Mouse (Mus musculus) hindbrain, embryonic 12.5 days (tissue): Measurements from ENCODE around the gene Hba-a1. TPM values are rescaled to one million over a fixed set of nuclear protein-coding genes. Genes with fewer than 3 reads are reported as not detected.
A peak's percentile ranks its signal among the peaks of the same experiment; 100 is the strongest.
"Not testable (repeated sequence)": the region's sequence is repeated elsewhere in the genome, so short reads cannot be mapped to it uniquely, and the experiment has no call there.

Experiments used
- ATAC-seq: fragments of 200-750 bp; cut with Nextera tagmentation; 2 replicates; pipeline ENCODE4 v1.8.0; 2017; ENCODE audit warnings: moderate TSS enrichment; ENCODE audit not compliant: low FRiP score
- H3K27ac ChIP-seq: fragments of 300-500 bp; sonication (generic); 2 replicates; pipeline ENCODE4 v1.5.1; 2016; ENCODE audit warnings: mild to moderate bottlenecking
- H3K27me3 ChIP-seq: fragments of 300-500 bp; sonication (generic); 2 replicates; pipeline ENCODE4 v1.6.1; 2016; ENCODE audit warnings: mild to moderate bottlenecking
- H3K36me3 ChIP-seq: fragments of 300-500 bp; sonication (generic); 2 replicates; pipeline ENCODE4 v1.6.1; 2016; ENCODE audit warnings: mild to moderate bottlenecking
- H3K4me1 ChIP-seq: fragments of 300-500 bp; sonication (generic); 2 replicates; pipeline ENCODE4 v1.6.1; 2016
- H3K4me2 ChIP-seq: fragments of 300-500 bp; sonication (generic); replicated peaks from 2 replicates; pipeline ENCODE4 v1.6.1; 2016; ENCODE audit warnings: mild to moderate bottlenecking
- H3K4me3 ChIP-seq: fragments of 300-500 bp; sonication (generic); 2 replicates; pipeline ENCODE4 v1.5.1; 2016; ENCODE audit warnings: mild to moderate bottlenecking
- H3K9ac ChIP-seq: fragments of 300-500 bp; sonication (generic); 2 replicates; pipeline ENCODE4 v1.6.1; 2016; ENCODE audit warnings: mild to moderate bottlenecking, moderate library complexity
- H3K9me3 ChIP-seq: fragments of 300-500 bp; sonication (generic); replicated peaks from 2 replicates; pipeline ENCODE4 v1.6.1; 2016; ENCODE audit warnings: mild to moderate bottlenecking
- WGBS: fragments of 180-500 bp; shearing (Covaris S2); methylation state at CpG from one replicate; pipeline ENCODE4 v1.1.7; 2016; 5-methylcytosine and 5-hydroxymethylcytosine counted together
- polyA plus RNA-seq: library from polyadenylated mRNA; unstranded; fragments of >200 nt; fragmentation: Nextera tagmentation; extraction: Ambion mirVana; gene quantifications from 2 replicates; pipeline ENCODE4 v1.2.1, GENCODE M21; 2016

Gene Hba-a1
- polyA plus RNA-seq, 1 experiment from 2014 or later, result 3,718 TPM

DNA sequence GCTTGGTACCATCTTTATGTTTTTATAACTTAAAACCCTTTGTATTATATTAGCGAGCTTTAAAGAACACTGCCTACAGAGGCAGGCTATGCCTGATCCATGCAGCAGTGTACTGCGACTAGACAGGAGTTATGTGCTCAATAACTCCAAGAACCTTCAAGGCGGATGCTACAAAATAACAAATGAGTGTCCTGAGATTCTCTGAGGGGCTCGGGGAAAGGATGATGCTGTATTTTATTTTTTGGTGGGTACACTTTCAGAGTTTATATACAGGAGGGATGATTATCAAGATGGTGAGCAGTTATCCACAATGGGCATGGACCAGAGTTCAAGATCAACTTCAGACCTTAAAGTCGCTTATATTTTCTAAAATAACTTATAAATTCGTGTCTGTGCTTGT, 16.5 kb upstream of the Hba-a1 start:
- peak; percentile 5; the same call in 1 of the 2 replicates for ATAC-seq
- Histone ChIP-seq H3K4me3 (peak overlapping the region; percentile 69), H3K27ac (peak overlapping the region; percentile 97), H3K4me2 (peak overlapping the region; percentile 56), H3K4me1 (peaks cover 15% of the 10 kb centered on the region), H3K36me3 (0 out of 2 replicates have a peak, but pooled peaks cover 4% of the 10 kb centered on the region), H3K27me3 (no peaks in the 10 kb centered on the region), H3K9ac (peak overlapping the region; percentile 87), H3K9me3 (no peaks in the 10 kb centered on the region)
- WGBS, result 31% methylated on average over 6 of the region's 6 CpGs

DNA sequence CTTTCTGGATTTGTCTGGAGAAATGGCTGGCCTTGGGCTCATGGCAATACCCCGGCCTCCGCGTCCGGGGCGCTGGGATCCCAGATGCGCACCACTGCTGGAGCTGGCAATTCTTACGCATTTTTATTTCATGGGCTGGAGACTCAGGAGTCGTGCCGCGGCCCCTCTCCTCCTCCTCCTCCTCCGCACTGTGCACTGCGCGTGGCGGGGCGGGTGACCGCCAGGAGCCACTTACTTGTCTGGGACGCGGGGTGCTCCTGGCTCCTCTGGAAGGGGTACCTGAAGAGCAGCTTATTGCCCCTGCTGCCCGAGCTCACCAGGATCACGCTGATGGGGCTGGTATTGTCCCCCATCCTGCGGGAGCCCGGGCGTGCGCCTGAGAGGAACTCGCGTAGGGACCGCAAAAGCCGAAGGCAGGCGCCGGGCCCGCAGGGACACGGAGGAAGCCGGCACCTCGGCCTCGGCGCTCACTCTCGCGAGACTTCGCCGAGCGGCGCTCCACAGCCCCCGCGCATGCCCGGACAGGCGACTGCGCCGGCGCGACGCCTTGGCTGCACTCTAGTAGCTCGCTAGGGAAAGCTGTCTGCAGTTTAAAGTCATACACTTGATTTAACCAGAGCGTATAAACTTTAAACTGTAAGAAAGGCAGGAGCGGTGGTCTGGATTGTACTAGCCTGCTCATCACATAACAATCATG, 16.0 kb upstream of the Hba-a1 start, which contains the start of gene Nprl3:
Gene Nprl3, minus strand, starts transcription at position 520 of the 697 bp plus-strand sequence.
- peak; percentile 99 for ATAC-seq
- H3K4me3 ChIP-seq, result peak within 1 kb of the TSS; percentile 69
- WGBS, result under 1% methylated on average over 54 of the region's 54 CpGs
- H3K36me3 ChIP-seq, result 0 out of 2 replicates have a peak, but pooled peaks cover 4% of the 10 kb centered on the region
- H3K27me3 ChIP-seq, result no peaks in the 10 kb centered on the region
- H3K9ac ChIP-seq, result peak within 1 kb of the TSS; percentile 87
- H3K9me3 ChIP-seq, result no peaks in the 10 kb centered on the region
- H3K27ac ChIP-seq, result peak within 1 kb of the TSS; percentile 97
- H3K4me1 ChIP-seq, result peaks cover 15% of the 10 kb centered on the region
- H3K4me2 ChIP-seq, result peak within 1 kb of the TSS; percentile 56

DNA sequence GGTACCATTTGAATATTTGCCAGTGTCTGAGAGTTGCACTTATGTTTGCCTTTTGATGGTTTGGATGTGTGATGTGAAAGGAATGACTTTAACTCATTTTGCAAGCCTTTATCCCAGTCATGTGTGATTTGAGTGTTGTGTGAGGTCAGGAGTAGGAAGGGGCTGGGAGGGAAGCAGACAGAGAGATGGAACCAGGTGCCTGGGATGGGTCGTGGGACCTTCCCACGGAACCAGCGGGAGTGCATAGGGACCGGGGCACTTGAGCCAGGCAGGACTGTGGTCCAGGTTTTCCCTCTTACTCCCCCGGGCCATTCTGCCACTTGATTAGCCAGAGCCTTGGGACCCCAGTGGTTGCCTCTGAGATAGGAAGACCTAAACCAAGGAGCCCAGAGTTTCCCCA, 15.3 kb upstream of the Hba-a1 start:
- Histone ChIP-seq H3K9me3 (no peaks in the 10 kb centered on the region), H3K9ac (peak overlapping the region; percentile 87), H3K27ac (peak overlapping the region; percentile 97; the same call in 1 of the 2 replicates), H3K4me1 (peaks cover 15% of the 10 kb centered on the region), H3K4me3 (peak overlapping the region; percentile 69), H3K36me3 (no peaks in the 10 kb centered on the region), H3K27me3 (no peaks in the 10 kb centered on the region), H3K4me2 (peak overlapping the region; percentile 56)
- ATAC-seq, result peak; percentile 42
- WGBS, result 21% methylated on average over 5 of the region's 5 CpGs

DNA sequence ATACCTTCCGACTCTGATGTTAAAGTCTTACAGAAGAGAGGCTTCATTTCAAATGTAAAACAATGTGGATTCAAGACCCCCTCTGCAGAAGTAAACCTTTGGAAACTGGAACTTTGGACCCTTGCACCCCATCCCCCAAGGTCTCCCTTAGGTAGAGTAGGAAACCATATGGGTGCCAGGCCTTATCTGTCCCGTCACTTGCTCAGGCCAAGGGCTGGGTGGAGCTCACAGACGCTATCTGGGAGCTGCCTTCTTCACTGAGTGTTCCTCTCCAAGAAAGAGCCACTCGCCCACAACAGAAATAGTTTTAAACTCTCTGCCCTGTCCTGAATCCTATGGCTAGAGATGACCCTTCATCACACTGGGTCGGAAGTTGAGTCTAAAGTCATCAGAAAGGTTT, 14.4 kb upstream of the Hba-a1 start:
- WGBS, result 82% methylated on average over 5 of the region's 5 CpGs
- H3K27me3 ChIP-seq, result no peaks in the 10 kb centered on the region
- no peak overlapping the region for H3K27ac ChIP-seq
- no peak overlapping the region for H3K9ac ChIP-seq
- H3K36me3 ChIP-seq, result no peaks in the 10 kb centered on the region
- peaks cover 15% of the 10 kb centered on the region for H3K4me1 ChIP-seq
- no peak overlapping the region for H3K4me2 ChIP-seq
- ATAC-seq, result no peak
- H3K9me3 ChIP-seq, result no peaks in the 10 kb centered on the region
- H3K4me3 ChIP-seq, result no peak overlapping the region

DNA sequence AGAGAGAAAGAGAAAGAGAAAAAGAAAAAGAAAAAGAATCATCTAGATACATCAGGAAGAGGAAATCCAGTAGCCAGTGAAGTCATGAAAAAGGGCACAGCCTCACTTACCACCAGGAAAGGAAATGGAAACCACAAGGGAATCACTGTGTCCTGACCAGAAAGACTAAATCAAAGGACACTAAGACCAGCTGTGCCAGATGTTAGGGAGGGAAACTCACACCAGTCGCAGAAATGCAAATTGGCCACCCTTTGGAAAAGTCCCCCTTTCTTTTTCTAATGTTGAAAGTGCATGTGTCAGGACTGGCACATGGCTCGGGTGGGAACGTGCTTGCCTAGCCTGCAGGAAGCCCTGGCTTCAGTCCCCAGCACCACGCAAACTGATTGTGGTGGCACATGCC, 12.1 kb upstream of the Hba-a1 start:
- WGBS, result 38% methylated on average over 4 of the region's 4 CpGs
- H3K27me3 ChIP-seq, result 0 out of 2 replicates have a peak, but pooled peaks cover 2% of the 10 kb centered on the region
- no peak for ATAC-seq
- H3K9ac ChIP-seq, result no peak overlapping the region
- no peak overlapping the region for H3K27ac ChIP-seq
- H3K9me3 ChIP-seq, result no peaks in the 10 kb centered on the region
- H3K4me1 ChIP-seq, result peaks cover 10% of the 10 kb centered on the region
- H3K4me3 ChIP-seq, result no peak overlapping the region
- H3K4me2 ChIP-seq, result no peak overlapping the region
- H3K36me3 ChIP-seq, result no peaks in the 10 kb centered on the region

DNA sequence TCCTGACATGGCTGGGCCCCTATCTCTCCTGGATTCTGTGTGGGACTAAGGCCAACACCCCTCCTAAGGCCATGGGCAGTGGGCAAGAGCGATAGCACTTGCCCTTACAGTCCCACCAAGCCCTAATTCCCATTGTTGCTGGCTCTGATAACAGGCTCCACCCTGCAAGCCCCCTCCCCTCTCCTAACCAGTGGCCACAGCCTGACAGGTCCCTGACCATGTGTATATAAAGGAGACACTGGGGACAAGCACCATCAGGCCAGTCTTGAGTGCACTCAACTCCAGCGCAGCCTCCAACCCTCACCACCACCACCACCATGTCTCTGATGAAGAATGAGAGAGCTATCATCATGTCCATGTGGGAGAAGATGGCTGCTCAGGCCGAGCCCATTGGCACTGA, 7.0 kb upstream of the Hba-a1 start, which contains the start of gene Hba-x:
Gene Hba-x, plus strand, starts transcription at position 54 of the 400 bp plus-strand sequence.
- Histone ChIP-seq H3K4me2 (no peak within 1 kb of the TSS), H3K9me3 (no peaks in the 10 kb centered on the region), H3K36me3 (no peaks in the 10 kb centered on the region), H3K27me3 (peaks cover 22% of the 10 kb centered on the region; the same call in 1 of the 2 replicates), H3K27ac (no peak within 1 kb of the TSS), H3K4me3 (no peak within 1 kb of the TSS), H3K4me1 (no peaks in the 10 kb centered on the region), H3K9ac (no peak within 1 kb of the TSS)
- ATAC-seq, result no peak
- WGBS, result 75% methylated on average over 3 of the region's 3 CpGs

DNA sequence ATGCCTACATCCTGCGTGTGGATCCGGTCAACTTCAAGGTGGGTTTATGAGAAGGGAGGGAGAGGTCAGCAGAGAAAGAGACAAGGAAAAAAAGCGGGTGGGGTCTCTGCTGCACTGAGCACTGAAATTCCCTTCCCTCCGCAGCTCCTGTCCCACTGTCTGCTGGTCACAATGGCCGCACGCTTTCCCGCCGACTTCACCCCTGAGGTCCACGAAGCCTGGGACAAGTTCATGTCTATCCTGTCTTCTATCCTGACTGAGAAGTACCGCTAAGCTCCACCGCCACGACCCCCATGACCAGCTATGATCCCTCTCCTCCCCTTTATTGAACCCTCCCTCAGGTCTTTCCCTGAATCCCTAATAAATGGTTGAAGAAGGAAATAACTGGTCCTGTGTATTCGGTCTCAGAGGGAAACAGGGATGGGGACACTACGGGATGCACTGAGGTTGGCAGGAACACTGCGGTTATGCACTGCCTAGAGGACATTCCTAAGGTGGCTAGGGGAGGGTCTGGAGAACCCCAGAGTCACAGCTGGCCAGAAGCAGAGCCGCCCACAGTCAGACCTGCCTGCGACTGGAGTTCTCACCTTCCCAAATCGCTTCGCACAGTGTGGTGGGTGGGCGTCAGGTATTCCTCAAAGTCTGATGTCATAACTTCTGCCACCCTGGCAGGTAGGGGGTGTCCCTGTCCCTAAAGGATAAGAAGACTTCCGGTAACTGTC, 5.4 kb upstream of the Hba-a1 start:
- Histone ChIP-seq H3K4me1 (no peaks in the 10 kb centered on the region), H3K4me2 (no peak overlapping the region), H3K27ac (no peak overlapping the region), H3K9ac (no peak overlapping the region), H3K9me3 (no peaks in the 10 kb centered on the region), H3K27me3 (peaks cover 22% of the 10 kb centered on the region; the same call in 1 of the 2 replicates), H3K36me3 (no peaks in the 10 kb centered on the region), H3K4me3 (no peak overlapping the region)
- WGBS, result 72% methylated on average over 21 of the region's 21 CpGs
- no peak for ATAC-seq

DNA sequence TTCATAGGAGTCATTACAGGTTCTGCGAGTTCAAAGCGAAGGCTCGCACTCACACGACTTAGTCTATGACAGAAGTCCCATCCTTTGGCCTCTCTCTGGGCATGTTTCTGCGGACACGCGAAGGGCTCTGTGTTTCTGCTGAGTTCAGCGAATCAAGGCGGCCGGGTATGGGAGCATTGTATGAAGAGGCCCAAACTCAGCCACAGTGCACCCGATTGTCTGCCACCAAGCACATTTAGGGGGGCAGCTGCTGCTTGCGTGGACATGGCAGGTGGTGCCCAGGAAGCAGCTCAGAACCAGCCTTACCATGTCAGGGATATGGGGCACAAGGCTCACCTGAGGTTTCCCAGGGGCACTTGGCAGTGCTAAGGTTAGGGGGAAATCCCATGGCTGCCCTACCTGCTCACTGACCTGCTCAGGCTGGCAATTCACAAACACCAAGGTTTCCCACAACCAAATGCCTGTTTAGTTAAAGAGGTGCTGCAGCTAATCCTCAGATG, 4.8 kb upstream of the Hba-a1 start:
- 82% methylated on average over 12 of the region's 12 CpGs for WGBS
- Histone ChIP-seq H3K9me3 (no peaks in the 10 kb centered on the region), H3K9ac (no peak overlapping the region), H3K27ac (no peak overlapping the region), H3K4me1 (no peaks in the 10 kb centered on the region), H3K4me3 (no peak overlapping the region), H3K27me3 (peaks cover 22% of the 10 kb centered on the region; the same call in 1 of the 2 replicates), H3K4me2 (no peak overlapping the region), H3K36me3 (no peaks in the 10 kb centered on the region)
- no peak for ATAC-seq

DNA sequence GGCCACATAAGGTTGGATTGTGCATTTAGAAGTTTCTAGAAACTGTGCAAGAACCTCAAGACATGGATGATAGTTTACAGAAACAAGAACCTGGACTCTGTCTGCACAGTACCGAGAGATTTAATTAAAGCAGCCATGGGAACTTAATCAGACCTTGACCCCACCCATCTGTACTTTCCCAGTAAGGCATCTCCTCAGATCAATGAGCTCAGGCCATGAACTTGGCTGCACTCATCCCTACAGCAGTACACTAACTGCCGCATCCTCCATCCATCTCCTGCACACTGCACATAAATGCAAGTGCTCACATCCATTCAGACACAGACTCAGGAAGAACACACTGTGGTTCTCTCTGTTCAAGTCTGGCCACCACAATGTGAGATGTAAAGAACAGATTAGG, 2.7 kb upstream of the Hba-a1 start:
- H3K36me3 ChIP-seq, result no peaks in the 10 kb centered on the region
- H3K9ac ChIP-seq, result no peak overlapping the region
- H3K27ac ChIP-seq, result no peak overlapping the region
- H3K4me3 ChIP-seq, result no peak overlapping the region
- WGBS, result 75% methylated on average over 2 of the region's 2 CpGs
- H3K27me3 ChIP-seq, result peaks cover 22% of the 10 kb centered on the region; the same call in 1 of the 2 replicates
- ATAC-seq, result no peak
- H3K4me2 ChIP-seq, result no peak overlapping the region
- no peaks in the 10 kb centered on the region for H3K9me3 ChIP-seq
- H3K4me1 ChIP-seq, result no peaks in the 10 kb centered on the region

DNA sequence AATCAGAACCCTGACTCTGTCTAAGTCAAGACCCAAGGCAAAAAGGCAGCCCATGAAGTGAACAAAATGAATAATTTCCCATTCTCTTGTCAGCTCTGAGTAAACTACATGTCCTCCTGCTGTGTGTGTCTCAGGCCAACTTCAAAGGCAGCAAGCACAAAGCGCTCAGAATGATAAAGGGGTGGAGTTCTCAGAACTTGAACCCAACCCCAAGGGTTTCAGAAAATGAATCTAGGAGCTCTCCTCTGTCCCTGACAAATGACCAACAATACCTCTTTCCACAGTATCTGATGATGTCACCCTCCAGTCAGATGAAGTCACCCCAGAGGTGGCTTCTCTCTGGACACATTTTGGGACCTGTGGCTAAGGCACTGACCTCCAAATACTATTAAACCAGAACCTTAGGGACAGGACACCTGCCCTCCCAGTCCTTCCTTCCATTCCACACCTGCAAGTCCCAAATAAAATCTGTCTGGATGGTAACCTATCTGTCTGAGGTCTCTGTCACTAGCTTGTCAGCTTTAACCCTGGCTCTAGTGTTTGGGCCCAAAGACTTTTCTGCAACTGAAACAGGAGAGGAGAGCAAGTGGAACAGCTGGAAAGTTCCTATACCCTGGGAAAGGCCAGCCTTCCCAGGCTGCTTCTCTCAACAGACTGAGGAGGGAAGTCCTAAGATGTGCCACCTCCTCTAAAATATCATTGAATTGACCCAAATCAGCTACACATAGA, 1.7 kb upstream of the Hba-a1 start:
- no peak for ATAC-seq
- Histone ChIP-seq H3K9ac (no peak overlapping the region), H3K4me2 (no peak overlapping the region), H3K4me3 (no peak overlapping the region), H3K27ac (no peak overlapping the region), H3K36me3 (no peaks in the 10 kb centered on the region), H3K9me3 (no peaks in the 10 kb centered on the region), H3K4me1 (no peaks in the 10 kb centered on the region), H3K27me3 (peaks cover 16% of the 10 kb centered on the region; the same call in 1 of the 2 replicates)
- 63% methylated on average over 1 of the region's 1 CpGs for WGBS

DNA sequence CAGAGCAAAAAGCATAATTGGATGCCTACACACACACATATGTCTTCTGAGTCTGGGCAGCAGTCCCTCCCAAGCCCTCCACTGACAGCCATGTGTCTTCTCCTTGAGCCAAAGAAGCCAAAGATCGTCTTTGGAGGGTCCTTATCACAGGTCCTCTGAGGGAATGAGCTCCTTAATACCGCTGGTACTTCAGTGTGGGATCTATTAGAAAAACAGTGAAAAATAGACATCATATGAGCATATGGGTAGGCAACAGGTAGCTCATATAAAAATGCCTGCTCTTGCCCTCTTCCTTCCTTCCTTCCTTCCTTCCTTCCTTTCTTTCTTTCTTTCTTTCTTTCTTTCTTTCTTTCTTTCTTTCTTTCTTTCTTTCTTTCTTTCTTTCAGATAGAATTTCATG, 1.3 kb downstream of the Hba-a1 start:
- H3K27me3 ChIP-seq, H3K4me2 ChIP-seq, H3K4me1 ChIP-seq, ATAC-seq, H3K9ac ChIP-seq, H3K4me3 ChIP-seq, H3K9me3 ChIP-seq, H3K36me3 ChIP-seq, H3K27ac ChIP-seq: not testable (repeated sequence)
- WGBS, result 77% methylated on average over 2 of the region's 2 CpGs
